Mouse (Mus musculus) liver, embryonic 13.5 days (tissue): ENCODE measurements around the gene Ccnjl. TPM values are rescaled to one million over a fixed set of nuclear protein-coding genes. Genes with fewer than 3 reads are reported as not detected.

ENCODE experiments used
- ATAC-seq: fragments of 200-750 bp; cut with Nextera tagmentation; 2 replicates; pipeline ENCODE4 v1.8.0; 2017; ENCODE audit warnings: low read depth, mild to moderate bottlenecking, moderate number of reproducible peaks, moderate library complexity
- DNase-seq: peaks from one replicate; pipeline ENCODE4 v3.0.0; 2022
- H3K27ac ChIP-seq: fragments of 300-500 bp; sonication (generic); 2 replicates; pipeline ENCODE4 v1.5.1; 2015; ENCODE audit warnings: moderate library complexity, mild to moderate bottlenecking, inconsistent platforms
- H3K27me3 ChIP-seq: fragments of 300-500 bp; sonication (generic); 2 replicates; pipeline ENCODE4 v1.6.1; 2015; ENCODE audit warnings: mild to moderate bottlenecking, inconsistent platforms
- H3K36me3 ChIP-seq: fragments of 300-500 bp; sonication (generic); 2 replicates; pipeline ENCODE4 v1.6.1; 2015; ENCODE audit warnings: mild to moderate bottlenecking, inconsistent platforms
- H3K4me1 ChIP-seq: fragments of 300-500 bp; sonication (generic); replicated peaks from 2 replicates; pipeline ENCODE4 v1.6.1; 2015; ENCODE audit warnings: inconsistent platforms
- H3K4me2 ChIP-seq: fragments of 300-500 bp; sonication (generic); 2 replicates; pipeline ENCODE4 v1.6.1; 2015; ENCODE audit warnings: inconsistent platforms, mild to moderate bottlenecking, moderate library complexity
- H3K4me3 ChIP-seq: fragments of 300-500 bp; sonication (generic); replicated peaks from 2 replicates; pipeline ENCODE4 v1.5.1; 2015; ENCODE audit warnings: mild to moderate bottlenecking, inconsistent platforms
- H3K9ac ChIP-seq: fragments of 300-500 bp; sonication (generic); 2 replicates; pipeline ENCODE4 v1.6.1; 2015; ENCODE audit warnings: mild to moderate bottlenecking, inconsistent platforms
- H3K9me3 ChIP-seq: fragments of 300-500 bp; sonication (generic); replicated peaks from 2 replicates; pipeline ENCODE4 v1.6.1; 2016; ENCODE audit warnings: inconsistent platforms
- WGBS: fragments of 180-500 bp; shearing (Covaris S2); methylation state at CpG from one replicate; pipeline ENCODE4 v1.1.7; 2015; ENCODE audit not compliant: insufficient replicate concordance; 5-methylcytosine and 5-hydroxymethylcytosine counted together
- polyA plus RNA-seq: library from polyadenylated mRNA; unstranded; fragments of >200 nt; fragmentation: Nextera tagmentation; extraction: Ambion mirVana; gene quantifications from 2 replicates; pipeline ENCODE4 v1.2.1, GENCODE M21; 2015

Gene Ccnjl
- polyA plus RNA-seq, 1 experiment from 2014 or later, result 2.7 TPM

GRCm38 (mm10) chr11:43551756-43552155 is 23.2 kb downstream of the Ccnjl start:
- DNase-seq (no peak), ATAC-seq (no peak)
- peaks cover 31% of the 10 kb centered on the region for H3K4me1 ChIP-seq
- H3K4me3 ChIP-seq, result no peak overlapping the region
- 31% methylated on average over 3 of the region's 3 CpGs for WGBS
- H3K27ac ChIP-seq, result no peak overlapping the region
- H3K9me3 ChIP-seq, result no peaks in the 10 kb centered on the region
- H3K36me3 ChIP-seq, result no peaks in the 10 kb centered on the region
- H3K27me3 ChIP-seq, result no peaks in the 10 kb centered on the region
- no peak overlapping the region for H3K4me2 ChIP-seq
- no peak overlapping the region for H3K9ac ChIP-seq

DNA sequence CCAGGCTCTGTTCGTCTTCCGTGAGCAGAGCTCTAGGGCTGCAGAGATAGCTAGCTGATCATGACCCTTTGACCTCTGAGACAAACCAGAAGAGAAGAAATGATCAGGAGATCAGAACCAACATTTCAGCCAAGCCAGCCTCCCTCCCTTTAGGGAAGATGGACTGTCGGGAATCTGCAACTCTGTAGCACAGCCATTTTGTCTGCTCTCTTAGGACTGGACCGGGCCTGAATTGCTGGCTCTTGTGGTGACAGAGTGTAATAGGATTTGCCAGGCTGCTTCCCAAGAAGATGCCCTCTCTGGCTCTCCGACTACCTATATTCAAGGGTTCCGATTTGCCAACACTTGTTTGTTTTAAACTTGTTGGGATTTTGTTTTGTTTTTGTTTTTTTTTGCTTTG is 24.1 kb downstream of the Ccnjl start:
- no peak for DNase-seq
- Histone ChIP-seq H3K9me3 (no peaks in the 10 kb centered on the region), H3K36me3 (no peaks in the 10 kb centered on the region), H3K27ac (no peak overlapping the region), H3K9ac (no peak overlapping the region), H3K27me3 (no peaks in the 10 kb centered on the region), H3K4me2 (no peak overlapping the region), H3K4me3 (no peak overlapping the region), H3K4me1 (peaks cover 31% of the 10 kb centered on the region)
- WGBS, result 66% methylated on average over 6 of the region's 6 CpGs
- ATAC-seq, result no peak

DNA sequence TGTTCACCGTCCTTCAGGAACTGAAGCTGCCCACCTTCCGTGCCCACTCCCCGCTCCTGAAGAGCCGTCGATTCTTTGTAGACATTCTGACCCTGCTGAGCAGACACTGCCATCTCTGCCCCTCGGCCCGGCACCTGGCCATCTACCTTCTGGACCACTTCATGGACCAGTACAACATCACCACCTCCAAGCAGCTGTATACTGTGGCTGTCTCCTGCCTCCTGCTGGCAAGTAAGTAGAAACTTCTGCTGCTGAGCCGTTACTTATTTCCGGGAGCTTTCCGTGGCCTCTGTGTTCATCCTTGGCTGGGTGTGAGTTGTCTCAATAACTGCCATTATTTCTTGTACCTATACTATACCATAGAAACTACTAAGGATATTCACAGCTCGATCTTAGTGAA is 28.0 kb downstream of the Ccnjl start:
- 78% methylated on average over 11 of the region's 11 CpGs for WGBS
- peaks cover 7% of the 10 kb centered on the region for H3K4me1 ChIP-seq
- H3K36me3 ChIP-seq, result no peaks in the 10 kb centered on the region

GRCm38 (mm10) chr11:43559515-43560292 is 31.1 kb downstream of the Ccnjl start:
- no peak for DNase-seq
- no peak for ATAC-seq
- H3K36me3 ChIP-seq, result no peaks in the 10 kb centered on the region
- H3K27me3 ChIP-seq, result no peaks in the 10 kb centered on the region
- no peaks in the 10 kb centered on the region for H3K9me3 ChIP-seq
- H3K9ac ChIP-seq, result no peak overlapping the region
- H3K4me3 ChIP-seq, result no peak overlapping the region
- peaks cover 4% of the 10 kb centered on the region; the same call in 1 of the 2 replicates for H3K4me1 ChIP-seq
- H3K27ac ChIP-seq, result no peak overlapping the region
- 35% methylated on average over 4 of the region's 6 CpGs for WGBS
- no peak overlapping the region for H3K4me2 ChIP-seq

More for the DNA sequence above, 28.0 kb downstream of the Ccnjl start:
- no peak overlapping the region for H3K9ac ChIP-seq
- no peak overlapping the region for H3K4me3 ChIP-seq
- ATAC-seq (no peak), DNase-seq (no peak)
- no peak overlapping the region for H3K4me2 ChIP-seq
- no peaks in the 10 kb centered on the region for H3K9me3 ChIP-seq
- H3K27me3 ChIP-seq, result no peaks in the 10 kb centered on the region
- H3K27ac ChIP-seq, result no peak overlapping the region

DNA sequence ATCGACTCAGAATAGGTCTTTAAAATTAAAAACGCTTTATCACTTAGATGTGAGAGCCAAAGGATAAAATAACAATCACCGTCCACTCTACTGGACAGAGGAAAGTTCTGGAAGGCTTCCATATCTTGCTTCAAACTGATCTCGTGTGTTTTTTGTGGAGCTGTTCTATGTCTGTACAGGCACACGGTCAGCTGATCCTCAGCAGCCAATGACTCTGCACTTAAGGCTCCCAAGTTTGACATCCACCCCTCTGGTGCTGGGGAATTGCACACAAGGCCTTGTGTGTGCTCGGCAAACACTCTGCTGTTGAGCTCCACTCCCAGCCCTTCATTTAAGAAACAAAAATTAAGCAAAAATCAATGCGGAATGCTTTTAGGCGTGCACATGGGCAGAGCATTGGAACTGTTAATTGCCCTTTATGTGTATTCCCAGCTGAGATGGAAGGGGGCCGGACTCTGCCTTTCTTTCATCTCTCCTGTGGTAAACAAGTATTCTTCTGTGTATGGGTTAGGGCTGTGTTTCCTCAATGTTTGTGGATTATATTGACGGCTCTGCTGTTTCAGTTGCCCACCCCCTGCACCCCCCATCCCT is 35.2 kb downstream of the Ccnjl start:
- Histone ChIP-seq H3K27me3 (no peaks in the 10 kb centered on the region), H3K9ac (no peak overlapping the region), H3K4me2 (no peak overlapping the region), H3K9me3 (no peaks in the 10 kb centered on the region), H3K4me1 (peaks cover 4% of the 10 kb centered on the region; the same call in 1 of the 2 replicates), H3K27ac (0 out of 2 replicates have a peak overlapping the region, but pooled peaks have one; percentile 0), H3K36me3 (no peaks in the 10 kb centered on the region), H3K4me3 (no peak overlapping the region)
- WGBS, result 59% methylated on average over 10 of the region's 10 CpGs
- DNase-seq, result no peak
- no peak for ATAC-seq

DNA sequence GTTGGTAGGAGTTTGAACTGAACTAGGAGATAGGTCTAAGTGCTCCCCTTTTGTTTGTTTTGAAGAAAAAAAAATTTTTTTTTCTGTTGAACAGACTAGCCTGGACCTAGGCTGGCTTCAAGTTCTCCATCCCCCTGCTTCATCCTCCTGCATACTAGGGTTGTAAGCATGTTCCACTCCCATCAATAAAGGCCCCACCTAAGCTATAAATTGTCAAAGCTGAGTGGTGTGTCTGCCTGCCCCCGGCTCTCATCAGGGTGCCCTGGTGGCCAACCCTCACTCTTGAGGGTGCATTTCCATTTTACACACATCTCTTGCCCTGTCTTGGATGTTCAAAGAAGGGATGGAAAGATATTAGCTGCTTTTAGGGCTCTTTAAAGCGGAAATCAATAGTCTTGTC is 36.8 kb downstream of the Ccnjl start:
- H3K4me2 ChIP-seq, result no peak overlapping the region

GRCm38 (mm10) chr11:43565852-43566251 is 37.3 kb downstream of the Ccnjl start:
- H3K9ac ChIP-seq, result no peak overlapping the region
- H3K36me3 ChIP-seq, result no peaks in the 10 kb centered on the region
- DNase-seq (no peak), ATAC-seq (no peak)
- H3K27ac ChIP-seq, result no peak overlapping the region
- no peaks in the 10 kb centered on the region for H3K27me3 ChIP-seq
- 48% methylated on average over 8 of the region's 8 CpGs for WGBS
- no peak overlapping the region for H3K4me2 ChIP-seq
- H3K4me3 ChIP-seq, result no peak overlapping the region
- H3K9me3 ChIP-seq, result no peaks in the 10 kb centered on the region
- H3K4me1 ChIP-seq, result peaks cover 9% of the 10 kb centered on the region; the same call in 1 of the 2 replicates

More for the DNA sequence above, 36.8 kb downstream of the Ccnjl start:
- no peak for DNase-seq
- Histone ChIP-seq H3K9me3 (no peaks in the 10 kb centered on the region), H3K4me1 (peaks cover 9% of the 10 kb centered on the region; the same call in 1 of the 2 replicates), H3K9ac (no peak overlapping the region), H3K36me3 (no peaks in the 10 kb centered on the region), H3K27me3 (no peaks in the 10 kb centered on the region), H3K27ac (no peak overlapping the region), H3K4me3 (no peak overlapping the region)
- no peak for ATAC-seq
- WGBS, result 56% methylated on average over 2 of the region's 2 CpGs

DNA sequence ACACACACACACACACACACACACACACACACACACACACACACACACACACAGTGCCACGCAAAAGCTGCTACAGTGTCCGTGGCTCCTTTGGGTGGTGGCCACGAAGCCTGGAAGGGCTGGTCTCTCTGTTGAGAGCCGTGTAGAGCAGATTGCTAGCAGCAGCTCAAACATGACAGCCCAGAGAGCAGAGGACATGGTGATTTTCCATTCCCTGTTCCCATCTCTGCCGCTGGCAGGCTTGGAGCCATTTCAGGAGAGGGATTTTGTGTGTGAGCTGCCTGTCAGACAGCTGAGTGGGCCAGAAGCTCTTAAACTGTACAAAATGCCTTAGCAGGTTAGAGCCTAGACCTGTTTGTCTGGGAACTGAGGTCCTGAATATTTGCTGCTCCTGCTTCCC is 38.1 kb downstream of the Ccnjl start:
- H3K9ac ChIP-seq, result no peak overlapping the region
- DNase-seq (no peak), ATAC-seq (no peak)
- H3K4me2 ChIP-seq, result no peak overlapping the region
- WGBS, result 63% methylated on average over 5 of the region's 5 CpGs
- H3K4me1 ChIP-seq, result peaks cover 12% of the 10 kb centered on the region; the same call in 1 of the 2 replicates
- H3K36me3 ChIP-seq, result no peaks in the 10 kb centered on the region
- H3K27ac ChIP-seq, result no peak overlapping the region
- no peak overlapping the region for H3K4me3 ChIP-seq
- no peaks in the 10 kb centered on the region for H3K9me3 ChIP-seq
- no peaks in the 10 kb centered on the region for H3K27me3 ChIP-seq

- DNase-seq, result no peak
Observed at GRCm38 (mm10) chr11:43568263-43568662, 39.7 kb downstream of the Ccnjl start.

GRCm38 (mm10) chr11:43569188-43569587 is 40.6 kb downstream of the Ccnjl start:
- DNase-seq, result no peak
- no peaks in the 10 kb centered on the region for H3K9me3 ChIP-seq
- H3K4me3 ChIP-seq, result no peak overlapping the region
- H3K27ac ChIP-seq, result peak overlapping the region; percentile 45; the same call in 1 of the 2 replicates
- no peak overlapping the region for H3K4me2 ChIP-seq
- no peak for ATAC-seq
- no peak overlapping the region for H3K9ac ChIP-seq
- H3K27me3 ChIP-seq, result no peaks in the 10 kb centered on the region
- H3K4me1 ChIP-seq, result peaks cover 12% of the 10 kb centered on the region; the same call in 1 of the 2 replicates
- H3K36me3 ChIP-seq, result no peaks in the 10 kb centered on the region
- 37% methylated on average over 5 of the region's 5 CpGs for WGBS

More at GRCm38 (mm10) chr11:43568263-43568662, 39.7 kb downstream of the Ccnjl start:
- Histone ChIP-seq H3K36me3 (no peaks in the 10 kb centered on the region), H3K27ac (no peak overlapping the region), H3K4me1 (peaks cover 12% of the 10 kb centered on the region; the same call in 1 of the 2 replicates), H3K9me3 (no peaks in the 10 kb centered on the region), H3K4me3 (no peak overlapping the region), H3K27me3 (no peaks in the 10 kb centered on the region), H3K4me2 (no peak overlapping the region), H3K9ac (no peak overlapping the region)
- no peak for ATAC-seq
- 14% methylated on average over 5 of the region's 5 CpGs for WGBS

DNA sequence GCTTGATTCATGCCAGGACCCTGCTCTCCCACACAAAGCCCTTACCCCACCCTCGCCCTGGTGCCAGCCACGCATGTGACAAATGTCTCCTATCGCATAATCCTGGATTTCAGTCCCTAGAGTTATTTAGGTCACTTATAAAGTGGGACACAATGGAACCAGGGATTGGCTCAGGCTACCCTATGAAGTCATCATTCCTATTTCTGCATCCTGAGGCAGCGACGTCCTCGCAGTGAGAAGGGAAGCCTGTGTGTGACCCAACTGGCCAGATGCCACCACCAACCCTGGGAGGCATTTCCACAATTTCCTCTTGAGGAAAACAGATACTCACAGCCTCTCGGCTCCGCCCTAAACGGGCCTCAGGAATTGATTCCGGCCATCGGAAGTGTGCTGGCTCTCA is 41.0 kb downstream of the Ccnjl start:
- DNase-seq, result no peak
- no peak overlapping the region for H3K4me2 ChIP-seq
- H3K27me3 ChIP-seq, result no peaks in the 10 kb centered on the region
- no peak overlapping the region for H3K9ac ChIP-seq
- no peak overlapping the region for H3K4me3 ChIP-seq
- H3K36me3 ChIP-seq, result no peaks in the 10 kb centered on the region
- H3K4me1 ChIP-seq, result peaks cover 12% of the 10 kb centered on the region; the same call in 1 of the 2 replicates
- ATAC-seq, result peak; percentile 54; the same call in 1 of the 2 replicates
- no peaks in the 10 kb centered on the region for H3K9me3 ChIP-seq
- peak overlapping the region; percentile 45 for H3K27ac ChIP-seq
- WGBS, result 27% methylated on average over 11 of the region's 11 CpGs
